Mouse (Mus musculus): ENCODE results near the gene Phtf2.

DNA sequence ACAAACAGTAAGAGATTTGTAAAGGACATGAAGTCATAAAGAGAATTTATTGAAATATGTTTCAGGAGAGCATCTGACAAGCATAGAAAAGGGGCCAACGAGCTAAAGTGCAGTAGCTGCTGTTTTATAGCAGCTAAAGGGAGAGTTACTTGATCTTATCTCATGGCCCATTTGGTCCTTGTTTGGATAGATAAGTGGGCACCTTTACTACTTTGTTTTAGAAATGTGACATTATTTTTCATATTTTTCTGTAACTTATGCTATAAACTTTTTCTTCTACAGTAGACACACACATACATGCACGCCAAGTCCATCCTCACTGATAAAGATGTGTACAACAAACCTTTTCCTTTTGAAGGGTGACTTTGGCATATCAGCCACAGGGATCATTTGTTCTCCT is 23.5 kb upstream of the Phtf2 start:
- TF ChIP-seq GATA1 (IDR thresholded peaks at IDR 0.05; ENCODE audit: borderline replicate concordance, low read length) (no peak), FLI1 (IDR thresholded peaks at IDR 0.05; ENCODE audit: low read length) (no peak)

Measured in megakaryocyte, embryonic 14.5 days (primary cell).